Mouse (Mus musculus) brain, embryonic 18.5 days (tissue): ENCODE measurements at regions not wholly inside any gene's neighbourhood (a gene's known extent, or its start where the extent isn't known, plus 50 kb on each side); places are given as distances from the start of the nearest gene placed in this dataset.
"Not testable (repeated sequence)": the region's sequence is repeated elsewhere in the genome, so short reads cannot be mapped to it uniquely, and the experiment has no call there.

ENCODE experiments used
- DNase-seq: peaks from one replicate; pipeline ENCODE4 v3.0.0-alpha.2; 2012; ENCODE audit warnings: low read depth, low spot score

- DNase-seq: no peak
Measured at GRCm38 (mm10) chr17:27318969-27319695, 114.9 kb upstream of the Lemd2 start.

DNA sequence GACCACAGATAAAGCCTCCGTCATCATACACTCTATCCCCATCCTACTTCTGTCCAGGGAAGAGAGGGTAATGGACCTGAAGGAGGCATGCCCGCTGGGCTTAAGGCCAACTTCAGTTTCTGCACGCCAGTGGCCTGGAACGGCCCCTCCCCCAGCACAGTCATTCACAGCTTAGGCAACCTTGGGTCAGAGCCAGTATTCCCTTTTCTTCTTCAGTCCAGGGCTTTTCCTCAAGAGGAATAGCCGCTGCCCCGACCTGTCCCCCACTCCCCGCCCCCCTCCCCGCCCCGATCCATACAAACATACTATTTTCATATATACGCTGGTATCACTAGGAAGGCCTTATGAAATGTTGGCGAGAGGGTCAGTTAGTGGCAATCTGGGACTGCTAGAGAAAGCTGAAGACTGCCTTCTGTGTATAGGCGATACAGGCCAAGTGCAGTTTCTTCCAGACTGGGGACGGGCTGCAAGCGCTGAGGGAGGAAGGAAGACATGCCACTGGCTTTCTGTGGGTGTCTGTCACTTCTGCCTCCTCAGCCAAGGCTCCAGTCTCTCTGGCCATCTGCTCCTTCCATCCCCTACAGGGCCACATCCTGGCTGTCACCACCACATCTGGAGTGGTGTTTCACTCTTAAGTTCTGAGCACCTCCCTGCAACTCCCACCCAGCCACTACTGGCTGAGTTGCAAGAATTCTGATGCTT lies 113.5 kb upstream of the Lemd2 start:
- DNase-seq: no peak

DNA sequence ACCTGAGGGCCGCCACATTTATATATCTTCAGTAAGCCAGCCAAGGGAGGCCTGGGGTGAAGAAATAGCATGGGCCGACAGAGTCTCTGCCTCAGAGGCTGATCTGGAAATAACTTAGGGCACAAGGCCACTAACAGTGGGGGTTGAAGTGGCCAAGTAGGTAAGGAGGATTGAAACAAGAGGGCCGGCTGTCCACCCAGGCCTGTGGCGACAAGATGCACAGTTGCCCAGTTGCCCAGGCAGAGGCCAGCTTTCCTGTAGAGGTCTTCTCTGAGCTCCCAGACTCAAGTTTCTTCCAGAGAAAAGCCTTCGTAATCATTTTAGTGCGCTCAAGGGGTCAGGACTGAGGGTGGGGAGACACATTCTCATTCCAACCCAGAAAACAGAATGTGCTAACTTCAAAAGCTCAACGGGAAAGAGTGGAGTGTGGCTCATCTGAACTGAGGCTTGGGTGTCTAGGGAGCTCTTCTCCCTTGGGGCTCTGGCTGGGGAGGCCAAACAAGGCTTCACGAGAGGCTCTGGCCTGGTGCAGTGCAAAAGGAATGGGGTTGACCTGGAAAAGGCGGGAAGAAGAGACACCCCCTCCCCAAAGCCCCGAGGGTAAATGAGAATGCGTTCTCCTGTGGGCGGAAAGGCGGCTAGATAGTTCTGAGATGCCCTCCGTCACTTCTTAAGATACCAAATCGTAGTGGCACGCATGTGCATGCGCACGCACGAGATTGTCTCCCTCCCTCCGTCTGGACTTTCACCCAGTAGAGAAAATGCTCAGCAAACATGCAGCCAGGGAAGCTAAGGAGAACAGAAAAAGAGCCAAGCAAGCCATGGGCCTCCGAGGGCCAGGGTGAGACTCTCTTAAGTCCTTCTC lies 112.7 kb upstream of the Lemd2 start:
- no peak for DNase-seq

DNA sequence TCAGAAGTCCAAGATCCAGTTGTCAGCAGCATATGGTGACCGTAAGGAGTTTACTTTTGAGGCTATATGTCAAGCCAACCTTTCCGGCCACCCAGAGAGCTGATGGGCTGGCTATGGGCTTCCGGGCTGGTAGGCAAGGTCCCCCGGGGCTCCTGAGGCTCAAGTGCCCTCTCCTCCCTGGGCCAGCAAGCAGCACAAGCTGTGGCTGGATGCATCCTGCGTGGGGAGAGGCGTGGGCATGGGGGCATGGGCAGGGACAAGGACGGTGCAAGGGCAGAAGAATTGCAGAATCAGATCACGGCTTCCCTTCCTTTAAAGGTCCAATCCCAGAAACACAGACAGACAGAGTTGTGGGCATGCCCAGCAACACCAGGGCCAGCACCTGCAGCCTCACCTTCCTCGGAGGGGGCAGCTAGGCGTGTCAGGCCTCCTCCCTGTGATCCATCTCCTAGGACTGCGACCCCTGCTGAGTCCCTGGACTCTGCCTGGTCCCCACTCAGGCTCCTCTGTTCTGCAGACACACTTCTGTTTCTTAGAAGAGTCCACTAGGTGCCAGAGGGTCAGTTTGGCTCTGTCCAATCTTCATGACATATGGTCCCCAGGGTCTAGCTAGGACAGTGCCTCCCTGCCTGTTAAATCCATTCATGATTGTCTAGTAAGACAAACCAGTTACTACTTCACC lies 111.8 kb upstream of the Lemd2 start:
- DNase-seq: no peak

DNA sequence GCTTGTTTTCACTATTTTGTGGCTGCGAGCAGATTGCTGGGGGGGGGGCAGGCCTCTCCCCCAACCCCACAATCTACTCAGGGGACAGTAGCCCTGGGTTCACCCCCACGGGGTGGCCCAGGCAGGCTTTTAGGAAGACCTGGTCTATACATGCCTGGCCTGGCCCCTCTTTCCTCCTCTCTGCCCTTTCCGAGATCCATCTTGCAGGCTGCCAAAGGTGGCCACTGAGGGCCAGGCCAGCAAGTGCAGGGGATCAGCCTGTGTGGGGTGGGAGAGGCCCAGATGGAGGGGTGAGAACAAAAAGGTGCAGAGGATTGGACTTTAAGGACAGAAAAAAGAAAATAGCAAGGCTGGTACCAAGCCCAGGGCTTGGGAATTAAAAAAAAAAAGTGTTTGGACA lies 111.2 kb upstream of the Lemd2 start:
- DNase-seq: no peak

- DNase-seq: no peak
Measured at GRCm38 (mm10) chr17:27314821-27315392, 110.6 kb upstream of the Lemd2 start.

- no peak for DNase-seq
Measured at GRCm38 (mm10) chr17:27308933-27309332, 104.7 kb upstream of the Lemd2 start.

DNA sequence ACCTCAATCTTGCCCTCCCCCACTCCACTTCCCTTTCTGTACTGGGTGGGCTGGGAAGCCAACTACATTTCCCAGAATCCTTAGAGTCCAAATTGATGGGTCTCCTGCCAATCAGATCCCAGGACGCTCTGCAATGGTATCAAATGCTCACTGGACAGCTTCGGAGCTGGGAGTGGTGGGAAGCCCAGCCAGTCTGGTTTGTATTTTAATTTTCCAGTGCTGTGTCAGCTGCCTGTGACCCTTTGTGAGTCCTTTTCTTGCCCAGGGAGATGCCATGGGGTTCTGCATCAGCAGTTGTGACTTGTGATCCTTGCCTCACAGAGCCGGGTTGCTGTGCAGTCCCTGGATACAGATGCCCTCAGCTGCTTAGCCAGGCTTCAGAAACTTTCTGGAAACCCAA lies 100.6 kb upstream of the Lemd2 start:
- no peak for DNase-seq

- no peak for DNase-seq
Measured at GRCm38 (mm10) chr17:27303633-27304479, 99.6 kb upstream of the Lemd2 start.

- DNase-seq: no peak
Measured at GRCm38 (mm10) chr17:27303061-27303460, 98.8 kb upstream of the Lemd2 start.

DNA sequence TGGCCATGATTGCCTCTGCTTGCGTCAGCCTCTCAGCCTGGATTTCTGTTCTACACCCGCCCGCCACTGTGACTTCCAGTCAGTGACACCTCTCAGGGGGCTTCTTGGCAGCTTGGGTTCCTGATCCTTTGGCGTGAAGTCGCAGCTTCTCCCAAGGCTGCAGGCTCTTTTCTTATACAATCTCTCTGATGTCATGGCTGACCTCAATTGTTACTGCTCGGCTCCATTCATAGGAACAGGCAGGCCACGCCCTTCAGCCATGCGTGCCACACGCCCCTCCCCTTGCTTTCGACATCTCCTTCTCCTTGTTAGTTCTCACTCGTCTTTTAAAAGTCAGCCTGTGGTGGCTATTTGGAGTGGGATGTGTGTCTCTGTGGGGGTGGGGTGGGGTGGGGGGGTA lies 97.1 kb upstream of the Lemd2 start:
- DNase-seq: no peak

GRCm38 (mm10) chr17:27299297-27299696 lies 95.0 kb upstream of the Lemd2 start:
- no peak for DNase-seq

DNA sequence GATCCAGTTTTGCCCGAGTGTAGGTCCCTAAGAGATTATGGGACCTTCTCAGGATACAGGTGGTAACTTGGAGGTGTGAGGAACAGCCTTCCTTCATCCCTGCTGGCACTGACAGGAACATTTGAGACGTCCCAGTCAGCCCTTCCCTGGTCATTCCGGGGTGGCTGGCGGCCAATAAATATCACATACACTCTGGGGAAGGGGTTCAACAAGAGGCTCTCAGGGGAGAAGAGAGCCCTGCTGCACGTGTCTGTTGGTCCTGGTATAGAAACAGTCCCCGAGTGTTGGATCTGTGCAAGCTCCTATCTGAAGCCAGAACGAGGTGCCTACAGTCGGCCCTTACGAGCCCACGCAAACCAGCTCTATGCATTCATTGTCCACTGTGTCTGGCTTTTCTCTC lies 94.1 kb upstream of the Lemd2 start:
- DNase-seq: no peak

GRCm38 (mm10) chr17:27296156-27296555 lies 91.9 kb upstream of the Lemd2 start:
- DNase-seq: no peak

- DNase-seq: no peak
Measured at GRCm38 (mm10) chr17:27294208-27294604, 89.9 kb upstream of the Lemd2 start.

GRCm38 (mm10) chr17:27293586-27294207 lies 89.4 kb upstream of the Lemd2 start:
- DNase-seq: no peak

GRCm38 (mm10) chr17:27291673-27292072 lies 87.4 kb upstream of the Lemd2 start:
- DNase-seq: no peak

- DNase-seq: no peak
Measured at GRCm38 (mm10) chr17:27291176-27291575, 86.9 kb upstream of the Lemd2 start.

- DNase-seq: no peak
Measured at GRCm38 (mm10) chr17:27290311-27290710, 86.0 kb upstream of the Lemd2 start.

DNA sequence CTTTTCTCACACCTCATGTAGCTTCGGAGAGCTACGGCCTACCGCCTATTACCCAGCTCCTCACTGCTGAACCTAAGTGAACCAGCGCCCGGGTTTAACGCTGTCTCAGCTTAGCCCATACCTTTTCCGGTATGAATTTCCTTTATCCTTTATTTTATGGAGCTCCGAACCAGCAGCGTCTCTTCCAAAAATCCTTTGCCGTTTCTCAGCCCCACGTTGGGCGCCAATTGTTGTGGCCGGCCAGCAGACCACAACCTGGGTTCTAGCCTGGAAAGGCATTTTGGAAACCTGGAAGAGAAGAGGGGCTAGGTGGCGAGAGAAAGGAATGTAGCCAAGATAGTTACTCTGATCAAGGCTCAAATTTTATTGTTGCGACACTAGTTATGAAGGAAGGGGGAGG lies 85.5 kb upstream of the Lemd2 start:
- not testable (repeated sequence) for DNase-seq
